ENCODE assay signal across 8 mouse cellular contexts in genomic region chrX:7696520-7696919, GRCm38 (mm10). TPM values are rescaled to one million over a fixed set of nuclear protein-coding genes. Genes with fewer than 3 reads are reported as not detected.
DNase-seq lines count a peak whose midpoint lies in the region; ATAC-seq and TF ChIP-seq lines count a peak whose summit lies in the region.

No protein-coding gene starts in this region.

- no peaks in the 10 kb centered on the region for H3K9me3 ChIP-seq in kidney, embryonic 14.5 days (ENCODE audit: control insufficient read depth, low read length)
- no peaks in the 10 kb centered on the region for H3K9me3 ChIP-seq in intestine, embryonic 16.5 days (ENCODE audit: control insufficient read depth, low read length)
- H3K9me3 ChIP-seq in midbrain, postnatal 0 days (ENCODE audit: low read length) = no peaks in the 10 kb centered on the region

- H3K36me3 ChIP-seq in kidney, embryonic 14.5 days (ENCODE audit: control insufficient read depth, insufficient read depth, low read length) = peaks cover 8% of the 10 kb centered on the region; the same call in 1 of the 2 replicates
- H3K36me3 ChIP-seq in intestine, embryonic 16.5 days (ENCODE audit: control insufficient read depth, insufficient read depth, low read length) = no peaks in the 10 kb centered on the region
- H3K36me3 ChIP-seq in midbrain, postnatal 0 days (ENCODE audit: insufficient read depth, low read length) = peaks cover 2% of the 10 kb centered on the region; the same call in 1 of the 2 replicates

- no peak for DNase-seq in kidney, adult 8-10 months
- no peak for DNase-seq in midbrain, postnatal 0 days (ENCODE audit: low spot score)
- no peak for DNase-seq in left cerebral cortex, postnatal 25 days (ENCODE audit: low spot score in 2 of 2)
- no peak for DNase-seq in adrenal gland, adult 2 months
- no peak for DNase-seq in gastrocnemius, postnatal 25 days

- H3K4me3 ChIP-seq in kidney, embryonic 14.5 days (ENCODE audit: low read length) = peak overlapping the region; percentile 61; the same call in 1 of the 2 replicates
- H3K4me3 ChIP-seq in intestine, embryonic 16.5 days (ENCODE audit: low read length) = no peak overlapping the region
- H3K4me3 ChIP-seq in midbrain, postnatal 0 days (ENCODE audit: low read depth, low read length) = peak overlapping the region; percentile 46; the same call in 1 of the 2 replicates

- H3K4me1 ChIP-seq in kidney, embryonic 14.5 days (ENCODE audit: control insufficient read depth, insufficient read depth, low read length) = no peaks in the 10 kb centered on the region
- H3K4me1 ChIP-seq in intestine, embryonic 16.5 days (ENCODE audit: control insufficient read depth, insufficient read depth, low read length) = no peaks in the 10 kb centered on the region; the same call in 1 of the 2 replicates
- H3K4me1 ChIP-seq in midbrain, postnatal 0 days (ENCODE audit: insufficient read depth, low read length) = no peaks in the 10 kb centered on the region

- no peak overlapping the region for H3K9ac ChIP-seq in kidney, embryonic 14.5 days (ENCODE audit: low read depth, low read length)
- H3K9ac ChIP-seq in intestine, embryonic 16.5 days (ENCODE audit: low read depth, low read length) = no peak overlapping the region
- H3K9ac ChIP-seq in midbrain, postnatal 0 days (replicated peaks; ENCODE audit: low read length, poor library complexity, severe bottlenecking) = no peak overlapping the region

- peak overlapping the region; percentile 30; the same call in 1 of the 2 replicates for H3K4me2 ChIP-seq in kidney, embryonic 14.5 days (replicated peaks; ENCODE audit: low read depth, low read length)
- H3K4me2 ChIP-seq in intestine, embryonic 16.5 days (ENCODE audit: low read depth, low read length) = peak overlapping the region; percentile 8; the same call in 1 of the 2 replicates
- no peak overlapping the region; the same call in 1 of the 2 replicates for H3K4me2 ChIP-seq in midbrain, postnatal 0 days (ENCODE audit: low read depth, low read length, poor library complexity, severe bottlenecking)

- H3K27ac ChIP-seq in kidney, embryonic 14.5 days (ENCODE audit: low read depth, low read length) = no peak overlapping the region
- H3K27ac ChIP-seq in intestine, embryonic 16.5 days (ENCODE audit: low read length) = no peak overlapping the region
- no peak overlapping the region for H3K27ac ChIP-seq in midbrain, postnatal 0 days (ENCODE audit: low read depth, low read length)

- no peak; the same call in 1 of the 2 replicates for ATAC-seq in kidney, embryonic 14.5 days (ENCODE audit: low FRiP score, low TSS enrichment)
- peak; percentile 17; the same call in 1 of the 2 replicates for ATAC-seq in erythroblast, adult 5-6 weeks (replicated peaks; ENCODE audit: low FRiP score, poor library complexity, severe bottlenecking)
- peak; percentile 61 for ATAC-seq in intestine, embryonic 16.5 days
- peak; percentile 34; the same call in 1 of the 2 replicates for ATAC-seq in midbrain, postnatal 0 days (ENCODE audit: low FRiP score)

- WGBS in kidney, embryonic 14.5 days = 35% methylated on average over 6 of the region's 6 CpGs
- WGBS in intestine, embryonic 16.5 days = 42% methylated on average over 6 of the region's 6 CpGs
- 39% methylated on average over 6 of the region's 6 CpGs for WGBS in midbrain, postnatal 0 days

- intact Hi-C loops in left cerebral cortex, postnatal 25 days (cut with DNase I) = no loop called here

- no peak for TF ChIP-seq CTCF in midbrain, postnatal 0 days (IDR thresholded peaks at IDR 0.05)

- H3K27me3 ChIP-seq in kidney, embryonic 14.5 days (ENCODE audit: control insufficient read depth, insufficient read depth, low read length) = no peaks in the 10 kb centered on the region
- no peaks in the 10 kb centered on the region for H3K27me3 ChIP-seq in intestine, embryonic 16.5 days (replicated peaks; ENCODE audit: control insufficient read depth, insufficient read depth, low read length)
- no peaks in the 10 kb centered on the region for H3K27me3 ChIP-seq in midbrain, postnatal 0 days (ENCODE audit: insufficient read depth, low read length)

RNA-seq across cellular contexts. Expression of gene Gpkow, which starts 0.4 kb away (rescaled TPM):
- polyA plus RNA-seq in kidney, embryonic 14.5 days (2014; fragmentation: Nextera tagmentation; extraction: Ambion mirVana) = 21.3 and 47.4 TPM in 2 replicates
- 7.9 and 13.4 TPM in 2 replicates for total RNA-seq in erythroblast, adult 5-6 weeks (2015; ENCODE audit: low replicate concordance)
- total RNA-seq in erythroblast, adult 5-6 weeks (2017; ENCODE audit: low replicate concordance) = 9.0 and 11.3 TPM in 2 replicates
- polyA plus RNA-seq in intestine, embryonic 16.5 days (2015; fragmentation: Nextera tagmentation; extraction: Ambion mirVana) = 28.0 and 29.5 TPM in 2 replicates
- total RNA-seq in midbrain, postnatal 0 days (2014; rRNA removed) = 11.9 and 25.1 TPM in 2 replicates
- 41.6 and 42.3 TPM in 2 replicates for polyA plus RNA-seq in midbrain, postnatal 0 days (2015; fragmentation: Nextera tagmentation; extraction: Ambion mirVana)
- total RNA-seq in left cerebral cortex, postnatal 25 days (2021) = 10 to 100 TPM; 33.2 to 34.0 TPM
- total RNA-seq in adrenal gland, adult 2 months (2021) = 10 to 100 TPM; 55.7 to 58.4 TPM
- 4.2 and 5.4 TPM in 2 replicates for polyA plus RNA-seq in adrenal gland, adult 2 months (2012; rRNA removed)
- 10 to 100 TPM; 11.3 to 14.6 TPM for total RNA-seq in gastrocnemius, postnatal 25 days (2021)

RNA-seq across cellular contexts. Expression of gene Magix, which starts 15.5 kb away (rescaled TPM):
- polyA plus RNA-seq in kidney, embryonic 14.5 days (2014; fragmentation: Nextera tagmentation; extraction: Ambion mirVana) = 0.28 and 0.29 TPM in 2 replicates
- not detected in 2 replicates for total RNA-seq in erythroblast, adult 5-6 weeks (2015; ENCODE audit: low replicate concordance)
- 0.09 TPM in 1 of 2 replicates, not detected in the other for total RNA-seq in erythroblast, adult 5-6 weeks (2017; ENCODE audit: low replicate concordance)
- 0.71 and 0.93 TPM in 2 replicates for polyA plus RNA-seq in intestine, embryonic 16.5 days (2015; fragmentation: Nextera tagmentation; extraction: Ambion mirVana)
- not detected in 2 replicates for total RNA-seq in midbrain, postnatal 0 days (2014; rRNA removed)
- 0.07 and 0.13 TPM in 2 replicates for polyA plus RNA-seq in midbrain, postnatal 0 days (2015; fragmentation: Nextera tagmentation; extraction: Ambion mirVana)
- total RNA-seq in left cerebral cortex, postnatal 25 days (2021) = under 1 TPM; 0.41 to 0.57 TPM
- total RNA-seq in adrenal gland, adult 2 months (2021) = under 1 TPM; 0.35 to 0.76 TPM
- polyA plus RNA-seq in adrenal gland, adult 2 months (2012; rRNA removed) = 0.77 and 2.5 TPM in 2 replicates
- 10 to 100 TPM; 16.5 to 21.5 TPM for total RNA-seq in gastrocnemius, postnatal 25 days (2021)

RNA-seq across cellular contexts. Expression of gene Wdr45, which starts 17.6 kb away (rescaled TPM):
- 26.0 and 34.0 TPM in 2 replicates for polyA plus RNA-seq in kidney, embryonic 14.5 days (2014; fragmentation: Nextera tagmentation; extraction: Ambion mirVana)
- total RNA-seq in erythroblast, adult 5-6 weeks (2015; ENCODE audit: low replicate concordance) = 139 and 161 TPM in 2 replicates
- 102 and 111 TPM in 2 replicates for total RNA-seq in erythroblast, adult 5-6 weeks (2017; ENCODE audit: low replicate concordance)
- 25.8 and 26.6 TPM in 2 replicates for polyA plus RNA-seq in intestine, embryonic 16.5 days (2015; fragmentation: Nextera tagmentation; extraction: Ambion mirVana)
- 34.6 and 42.0 TPM in 2 replicates for total RNA-seq in midbrain, postnatal 0 days (2014; rRNA removed)
- polyA plus RNA-seq in midbrain, postnatal 0 days (2015; fragmentation: Nextera tagmentation; extraction: Ambion mirVana) = 27.2 and 30.5 TPM in 2 replicates
- total RNA-seq in left cerebral cortex, postnatal 25 days (2021) = 10 to 100 TPM; 57.6 to 61.6 TPM
- total RNA-seq in adrenal gland, adult 2 months (2021) = 10 to 100 TPM; 63.7 to 68.0 TPM
- 51.1 and 51.5 TPM in 2 replicates for polyA plus RNA-seq in adrenal gland, adult 2 months (2012; rRNA removed)
- total RNA-seq in gastrocnemius, postnatal 25 days (2021) = 10 to 100 TPM; 21.8 to 27.6 TPM

RNA-seq across cellular contexts. Expression of gene Plp2, which starts 25.3 kb away (rescaled TPM):
- 188 and 190 TPM in 2 replicates for polyA plus RNA-seq in kidney, embryonic 14.5 days (2014; fragmentation: Nextera tagmentation; extraction: Ambion mirVana)
- total RNA-seq in erythroblast, adult 5-6 weeks (2015; ENCODE audit: low replicate concordance) = 137 and 180 TPM in 2 replicates
- 26.9 and 37.0 TPM in 2 replicates for total RNA-seq in erythroblast, adult 5-6 weeks (2017; ENCODE audit: low replicate concordance)
- polyA plus RNA-seq in intestine, embryonic 16.5 days (2015; fragmentation: Nextera tagmentation; extraction: Ambion mirVana) = 187 and 205 TPM in 2 replicates
- 9.1 and 16.4 TPM in 2 replicates for total RNA-seq in midbrain, postnatal 0 days (2014; rRNA removed)
- 18.9 and 20.0 TPM in 2 replicates for polyA plus RNA-seq in midbrain, postnatal 0 days (2015; fragmentation: Nextera tagmentation; extraction: Ambion mirVana)
- total RNA-seq in left cerebral cortex, postnatal 25 days (2021) = 1 to 10 TPM; 5.9 to 7.7 TPM
- 10 to 100 TPM; 72.7 to 93.7 TPM for total RNA-seq in adrenal gland, adult 2 months (2021)
- 87.0 and 88.3 TPM in 2 replicates for polyA plus RNA-seq in adrenal gland, adult 2 months (2012; rRNA removed)
- 10 to 100 TPM; 25.4 to 27.2 TPM for total RNA-seq in gastrocnemius, postnatal 25 days (2021)

RNA-seq across cellular contexts. Expression of gene Gm45208, which starts 25.5 kb away (rescaled TPM):
- polyA plus RNA-seq in kidney, embryonic 14.5 days (2014; fragmentation: Nextera tagmentation; extraction: Ambion mirVana) = 0.23 TPM in 1 of 2 replicates, not detected in the other
- total RNA-seq in erythroblast, adult 5-6 weeks (2015; ENCODE audit: low replicate concordance) = not detected in 2 replicates
- total RNA-seq in erythroblast, adult 5-6 weeks (2017; ENCODE audit: low replicate concordance) = not detected in 2 replicates
- 0.37 TPM in 1 of 2 replicates, not detected in the other for polyA plus RNA-seq in intestine, embryonic 16.5 days (2015; fragmentation: Nextera tagmentation; extraction: Ambion mirVana)
- total RNA-seq in midbrain, postnatal 0 days (2014; rRNA removed) = 0.71 TPM in 1 of 2 replicates, not detected in the other
- polyA plus RNA-seq in midbrain, postnatal 0 days (2015; fragmentation: Nextera tagmentation; extraction: Ambion mirVana) = not detected in 2 replicates
- not detected for total RNA-seq in left cerebral cortex, postnatal 25 days (2021)
- not detected for total RNA-seq in adrenal gland, adult 2 months (2021)
- 1.1 and 6.2 TPM in 2 replicates for polyA plus RNA-seq in adrenal gland, adult 2 months (2012; rRNA removed)
- not detected for total RNA-seq in gastrocnemius, postnatal 25 days (2021)

Comparison
In these comparisons a context has a peak if more than half of its experiments do, and no peak if none do; other contexts are left out.
1. RNA of gene Magix, which starts 15.5 kb away (total RNA-seq): 16.5 to 21.5 TPM in gastrocnemius, postnatal 25 days; 0.35 to 0.76 TPM in adrenal gland, adult 2 months, 0.41 to 0.57 TPM in left cerebral cortex, postnatal 25 days, 0.09 TPM in erythroblast, adult 5-6 weeks and not detected in midbrain, postnatal 0 days; every median in the first group is over 4 times any median in the second.